Mouse (Mus musculus): ENCODE measurements around the gene Ooep. TPM values are rescaled to one million over a fixed set of nuclear protein-coding genes. Genes with fewer than 3 reads are reported as not detected.
"Not testable (repeated sequence)": the region's sequence is repeated elsewhere in the genome, so short reads cannot be mapped to it uniquely, and the experiment has no call there.

Ooep gene
- polyA plus RNA-seq, 1 experiment from 2014 or later = 3.1 TPM

DNA sequence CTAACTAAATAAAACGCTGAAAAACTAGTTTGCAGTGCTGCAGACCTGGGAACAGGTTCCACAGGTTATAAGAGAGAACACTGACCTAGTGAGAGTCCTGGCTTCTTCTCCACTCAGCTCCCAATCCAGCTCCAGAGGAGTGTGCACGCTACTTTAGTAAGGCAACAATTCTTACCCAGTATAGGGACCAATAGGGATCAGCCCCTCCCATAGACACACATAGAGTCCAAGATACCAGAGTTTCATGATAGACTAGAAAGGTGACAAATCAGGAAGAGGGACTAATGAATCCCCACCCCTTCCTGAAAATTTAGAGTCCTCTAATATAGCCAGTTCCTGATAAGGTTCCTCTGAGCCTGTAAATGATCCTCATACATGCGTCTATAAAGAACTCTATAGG is 31.5 kb downstream of the Ooep start:
- WGBS = 37% methylated on average over 3 of the region's 3 CpGs
- Histone ChIP-seq H3K36me3 (ENCODE audit: control insufficient read depth, insufficient read depth, low read length) (no peaks in the 10 kb centered on the region), H3K4me2 (ENCODE audit: low read depth, low read length) (no peak overlapping the region), H3K27ac (ENCODE audit: low read length) (no peak overlapping the region), H3K4me1 (replicated peaks; ENCODE audit: control insufficient read depth, insufficient read depth, low read length) (no peaks in the 10 kb centered on the region), H3K4me3 (ENCODE audit: low read length) (no peak overlapping the region), H3K27me3 (ENCODE audit: control insufficient read depth, insufficient read depth, low read depth, low read length) (no peaks in the 10 kb centered on the region), H3K9me3 (ENCODE audit: control insufficient read depth, low read length) (no peaks in the 10 kb centered on the region), H3K9ac (ENCODE audit: low read length) (no peak overlapping the region)
- ATAC-seq (ENCODE audit: low read depth) = peak; percentile 73

DNA sequence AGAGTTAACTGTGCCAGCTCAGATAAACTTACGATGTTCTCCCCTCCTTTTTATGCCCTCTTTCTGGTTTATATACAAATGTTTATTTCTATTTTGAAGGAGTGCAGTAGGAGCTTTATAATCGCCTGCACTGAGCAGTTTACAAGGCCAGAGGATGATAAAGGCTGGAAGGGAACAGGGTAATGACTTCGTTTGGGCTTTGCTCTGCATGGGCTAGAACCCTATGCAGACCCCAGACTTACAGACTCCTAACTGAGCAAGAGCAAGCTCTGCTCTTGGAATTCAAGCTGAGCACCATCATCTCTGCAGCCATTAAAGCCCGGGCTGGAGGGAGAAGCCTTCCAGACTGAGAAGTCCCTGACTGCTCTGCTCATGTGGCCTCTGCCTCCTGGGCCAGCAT is 33.3 kb downstream of the Ooep start:
- H3K4me2 ChIP-seq (ENCODE audit: low read depth, low read length); H3K4me1 ChIP-seq (replicated peaks; ENCODE audit: control insufficient read depth, insufficient read depth, low read length); H3K27me3 ChIP-seq (ENCODE audit: control insufficient read depth, insufficient read depth, low read depth, low read length); H3K36me3 ChIP-seq (ENCODE audit: control insufficient read depth, insufficient read depth, low read length); H3K27ac ChIP-seq (ENCODE audit: low read length); H3K4me3 ChIP-seq (ENCODE audit: low read length); H3K9me3 ChIP-seq (ENCODE audit: control insufficient read depth, low read length); H3K9ac ChIP-seq (ENCODE audit: low read length): not testable (repeated sequence)
- ATAC-seq (ENCODE audit: low read depth) = peak; percentile 59; the same call in 1 of the 2 replicates
- 35% methylated on average over 3 of the region's 4 CpGs for WGBS

DNA sequence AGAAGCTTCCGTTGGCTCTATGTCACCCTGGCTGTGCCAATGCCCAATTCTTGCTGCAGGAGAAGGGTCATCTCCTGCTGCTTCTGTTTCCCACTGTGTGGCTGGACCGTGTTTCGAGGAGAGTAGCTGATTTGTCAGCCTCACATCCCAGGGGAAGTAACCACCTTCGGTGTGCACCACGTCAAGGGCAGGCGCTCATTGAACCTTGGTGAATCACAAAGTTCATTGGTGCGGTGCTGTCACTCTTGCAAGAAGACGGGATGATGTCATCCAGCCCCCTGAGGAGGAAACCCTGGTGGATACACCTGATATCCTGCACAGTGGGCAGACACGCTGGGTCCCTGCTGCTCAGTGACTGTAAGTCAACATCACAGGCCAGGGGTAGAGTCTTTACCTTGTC is 35.5 kb downstream of the Ooep start:
- not testable (repeated sequence) for H3K36me3 ChIP-seq (ENCODE audit: control insufficient read depth, insufficient read depth, low read length); H3K4me3 ChIP-seq (ENCODE audit: low read length); H3K9ac ChIP-seq (ENCODE audit: low read length); ATAC-seq (ENCODE audit: low read depth); H3K27me3 ChIP-seq (ENCODE audit: control insufficient read depth, insufficient read depth, low read depth, low read length); H3K4me1 ChIP-seq (replicated peaks; ENCODE audit: control insufficient read depth, insufficient read depth, low read length); H3K9me3 ChIP-seq (ENCODE audit: control insufficient read depth, low read length); H3K4me2 ChIP-seq (ENCODE audit: low read depth, low read length); H3K27ac ChIP-seq (ENCODE audit: low read length)
- WGBS = 84% methylated on average over 9 of the region's 9 CpGs

DNA sequence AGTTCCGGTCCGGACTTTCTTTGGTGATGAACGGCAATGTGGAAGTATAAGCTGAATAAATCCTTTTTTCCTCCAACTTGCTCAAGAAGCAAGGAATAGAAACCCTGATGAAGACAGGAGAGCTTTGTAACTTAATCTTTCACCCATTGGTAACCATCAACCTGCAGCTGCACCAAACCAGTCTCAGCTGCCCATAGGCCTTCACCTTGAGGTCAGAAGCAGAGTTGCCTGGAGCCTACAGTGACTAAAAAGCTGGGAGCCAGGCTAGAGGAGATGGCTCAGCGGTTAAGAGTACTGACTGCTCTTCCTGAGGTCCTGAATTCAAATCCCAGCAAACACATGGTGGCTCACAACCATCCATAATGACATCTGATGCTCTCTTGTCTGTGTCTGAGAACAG is 36.0 kb downstream of the Ooep start:
- H3K27ac ChIP-seq (ENCODE audit: low read length); H3K36me3 ChIP-seq (ENCODE audit: control insufficient read depth, insufficient read depth, low read length); H3K4me2 ChIP-seq (ENCODE audit: low read depth, low read length); H3K9ac ChIP-seq (ENCODE audit: low read length); H3K4me3 ChIP-seq (ENCODE audit: low read length); ATAC-seq (ENCODE audit: low read depth); H3K27me3 ChIP-seq (ENCODE audit: control insufficient read depth, insufficient read depth, low read depth, low read length); H3K9me3 ChIP-seq (ENCODE audit: control insufficient read depth, low read length); H3K4me1 ChIP-seq (replicated peaks; ENCODE audit: control insufficient read depth, insufficient read depth, low read length): not testable (repeated sequence)
- WGBS = 78% methylated on average over 4 of the region's 4 CpGs

DNA sequence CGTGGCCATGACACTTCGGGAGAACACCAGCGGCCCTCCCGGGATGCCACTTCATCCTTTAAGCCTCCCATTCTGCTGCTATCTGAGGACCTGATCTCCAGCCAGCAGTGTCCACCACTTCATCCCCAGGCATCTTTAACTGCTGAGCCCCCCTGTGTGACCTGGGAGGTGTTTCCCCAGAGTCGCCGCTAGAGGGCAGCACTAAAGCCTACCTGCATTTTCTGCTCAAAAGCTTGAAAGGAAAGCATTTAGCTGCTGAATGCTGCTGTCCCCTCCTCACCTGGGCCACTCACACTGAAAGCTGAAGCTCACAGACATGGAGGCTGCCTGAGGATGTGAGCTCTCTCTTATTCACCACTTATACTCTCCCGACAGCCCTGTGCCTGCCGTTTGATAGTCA is 38.2 kb downstream of the Ooep start:
- H3K9ac ChIP-seq (ENCODE audit: low read length); H3K36me3 ChIP-seq (ENCODE audit: control insufficient read depth, insufficient read depth, low read length); H3K27ac ChIP-seq (ENCODE audit: low read length); H3K4me3 ChIP-seq (ENCODE audit: low read length); H3K4me2 ChIP-seq (ENCODE audit: low read depth, low read length); H3K4me1 ChIP-seq (replicated peaks; ENCODE audit: control insufficient read depth, insufficient read depth, low read length); ATAC-seq (ENCODE audit: low read depth); H3K9me3 ChIP-seq (ENCODE audit: control insufficient read depth, low read length); H3K27me3 ChIP-seq (ENCODE audit: control insufficient read depth, insufficient read depth, low read depth, low read length): not testable (repeated sequence)
- 15% methylated on average over 8 of the region's 8 CpGs for WGBS

DNA sequence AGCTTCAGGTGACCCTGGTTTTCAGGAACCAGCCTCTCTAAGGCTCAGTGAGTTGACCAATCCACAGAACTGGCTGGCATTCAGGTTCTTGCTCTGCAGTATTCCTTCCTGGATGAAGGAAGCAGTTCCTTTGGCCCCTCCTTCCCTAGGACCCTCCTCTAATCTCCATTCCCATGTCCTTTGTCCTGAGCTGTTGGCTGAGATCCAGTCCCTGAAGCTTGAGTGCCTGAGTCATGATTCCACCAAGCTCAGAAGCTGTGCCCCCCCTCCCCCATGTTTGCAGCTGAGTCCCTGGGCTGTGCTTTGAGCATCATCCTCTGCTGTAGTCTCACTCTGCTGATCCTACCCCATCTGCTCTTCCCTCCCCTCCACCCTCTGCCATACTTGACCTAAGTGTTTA is 41.5 kb downstream of the Ooep start:
- not testable (repeated sequence) for H3K27ac ChIP-seq (ENCODE audit: low read length); H3K4me3 ChIP-seq (ENCODE audit: low read length); H3K9me3 ChIP-seq (ENCODE audit: control insufficient read depth, low read length); H3K27me3 ChIP-seq (ENCODE audit: control insufficient read depth, insufficient read depth, low read depth, low read length); H3K4me2 ChIP-seq (ENCODE audit: low read depth, low read length); H3K4me1 ChIP-seq (replicated peaks; ENCODE audit: control insufficient read depth, insufficient read depth, low read length); H3K9ac ChIP-seq (ENCODE audit: low read length); H3K36me3 ChIP-seq (ENCODE audit: control insufficient read depth, insufficient read depth, low read length)
- peak; percentile 73 for ATAC-seq (ENCODE audit: low read depth)

DNA sequence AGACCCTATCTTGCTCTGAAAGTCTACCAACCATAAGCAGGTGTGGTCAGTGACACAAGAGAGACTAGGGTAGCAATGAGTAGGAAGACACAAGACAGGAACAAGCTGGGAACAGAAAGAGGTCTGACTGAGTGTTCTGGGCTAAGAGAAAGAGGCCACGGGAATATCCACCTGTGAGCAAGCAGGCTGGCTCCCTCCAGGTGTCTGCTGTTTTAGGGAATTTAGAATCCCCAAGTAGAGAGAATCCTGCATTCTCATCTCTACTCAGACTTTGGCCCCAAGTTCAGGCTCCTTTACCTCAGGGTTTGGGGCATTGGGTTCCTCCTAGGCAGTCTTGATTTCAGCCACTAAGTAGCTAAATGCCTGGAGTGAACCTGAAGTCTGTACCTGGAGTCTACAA is 51.2 kb downstream of the Ooep start, which contains the start of gene Omt2b:
Gene Omt2b (plus strand): TSS at position 301 of the 400 bp plus-strand sequence.
- H3K4me3 ChIP-seq (ENCODE audit: low read length); H3K4me2 ChIP-seq (ENCODE audit: low read depth, low read length); ATAC-seq (ENCODE audit: low read depth); H3K9ac ChIP-seq (ENCODE audit: low read length); H3K27ac ChIP-seq (ENCODE audit: low read length); H3K9me3 ChIP-seq (ENCODE audit: control insufficient read depth, low read length); H3K27me3 ChIP-seq (ENCODE audit: control insufficient read depth, insufficient read depth, low read depth, low read length); H3K4me1 ChIP-seq (replicated peaks; ENCODE audit: control insufficient read depth, insufficient read depth, low read length); H3K36me3 ChIP-seq (ENCODE audit: control insufficient read depth, insufficient read depth, low read length): not testable (repeated sequence)
- WGBS = 87% methylated on average over 1 of the region's 1 CpGs

Other genes starting within 250 kb of the Ooep start
- 87.5 and 105 TPM in 2 replicates for gene Gsta4, start 196.0 kb downstream of the Ooep start, polyA plus RNA-seq (2015; fragmentation: Nextera tagmentation; extraction: Ambion mirVana)
- not detected in 2 replicates for gene Gsta1, start 148.1 kb downstream of the Ooep start, polyA plus RNA-seq (2015; fragmentation: Nextera tagmentation; extraction: Ambion mirVana)
- gene Gm3776, start 121.6 kb downstream of the Ooep start, polyA plus RNA-seq (2015; fragmentation: Nextera tagmentation; extraction: Ambion mirVana) = 0.25 TPM in 1 of 2 replicates, not detected in the other
- gene Gm10639, start 88.8 kb downstream of the Ooep start, polyA plus RNA-seq (2015; fragmentation: Nextera tagmentation; extraction: Ambion mirVana) = not detected in 2 replicates
- not detected in 2 replicates for gene Omt2a, start 63.9 kb downstream of the Ooep start, polyA plus RNA-seq (2015; fragmentation: Nextera tagmentation; extraction: Ambion mirVana)
- not detected in 2 replicates for gene Omt2b, start 51.1 kb downstream of the Ooep start, polyA plus RNA-seq (2015; fragmentation: Nextera tagmentation; extraction: Ambion mirVana)
- 0.33 TPM in 1 of 2 replicates, not detected in the other for gene Gsta2, start 22.9 kb downstream of the Ooep start, polyA plus RNA-seq (2015; fragmentation: Nextera tagmentation; extraction: Ambion mirVana)
- gene Dppa5a, start 10.5 kb downstream of the Ooep start, polyA plus RNA-seq (2015; fragmentation: Nextera tagmentation; extraction: Ambion mirVana) = 0.44 TPM in 1 of 2 replicates, not detected in the other
- gene Ddx43, start 17.1 kb upstream of the Ooep start, polyA plus RNA-seq (2015; fragmentation: Nextera tagmentation; extraction: Ambion mirVana) = 0.11 and 0.13 TPM in 2 replicates
- gene Cgas, start 64.5 kb upstream of the Ooep start, polyA plus RNA-seq (2015; fragmentation: Nextera tagmentation; extraction: Ambion mirVana) = 1.9 and 2.7 TPM in 2 replicates
- 22.5 and 22.8 TPM in 2 replicates for gene Mto1, start 69.5 kb upstream of the Ooep start, polyA plus RNA-seq (2015; fragmentation: Nextera tagmentation; extraction: Ambion mirVana)
- gene Gm17324, start 70.1 kb upstream of the Ooep start, polyA plus RNA-seq (2015; fragmentation: Nextera tagmentation; extraction: Ambion mirVana) = 1.0 and 1.3 TPM in 2 replicates
- gene Eef1a1, start 110.4 kb upstream of the Ooep start, polyA plus RNA-seq (2015; fragmentation: Nextera tagmentation; extraction: Ambion mirVana) = 4,476 and 4,740 TPM in 2 replicates
- 14.9 and 16.2 TPM in 2 replicates for gene Slc17a5, start 209.3 kb upstream of the Ooep start, polyA plus RNA-seq (2015; fragmentation: Nextera tagmentation; extraction: Ambion mirVana)
- 10.6 and 10.7 TPM in 2 replicates for gene Cd109, start 236.8 kb upstream of the Ooep start, polyA plus RNA-seq (2015; fragmentation: Nextera tagmentation; extraction: Ambion mirVana)